Mouse (Mus musculus): ENCODE measurements around the gene 1700086D15Rik.

GRCm38 (mm10) chr11:65104076-65104475 lies 55.6 kb downstream of the 1700086D15Rik start:
- no peak for TF ChIP-seq EP300 (IDR thresholded peaks at IDR 0.05)
- no peak for TF ChIP-seq CTCF (IDR thresholded peaks at IDR 0.05)

All from lung, postnatal 0 days (tissue).